Mouse (Mus musculus): ENCODE data around the gene Stambp. TPM values are rescaled to one million over a fixed set of nuclear protein-coding genes. Genes with fewer than 3 reads are reported as not detected.

Stambp gene
- polyA plus RNA-seq, 1 experiment = 24.6 TPM

GRCm38 (mm10) chr6:83496009-83496752 is 76.3 kb downstream of the Stambp start:
- TF ChIP-seq CTCF (IDR thresholded peaks at IDR 0.05; ENCODE audit: borderline replicate concordance, insufficient read depth, low read length) (no peak), POLR2A (IDR thresholded peaks at IDR 0.05; ENCODE audit: low read depth, low read length) (no peak)
- Histone ChIP-seq H3K27ac (ENCODE audit: insufficient read depth, low read length) (no peak overlapping the region), H3K4me1 (ENCODE audit: control insufficient read depth, insufficient read depth, low read length) (peaks cover 6% of the 10 kb centered on the region; the same call in 1 of the 2 replicates), H3K4me3 (ENCODE audit: insufficient read depth, low read length) (no peak overlapping the region)

Other genes with a start within 250 kb of the Stambp start
- gene Mthfd2, start 246.8 kb downstream of the Stambp start, polyA plus RNA-seq (2011; ENCODE audit: insufficient read length, low read depth, missing spikeins) = 123 and 138 TPM in 2 replicates
- 139 and 148 TPM in 2 replicates for gene Mob1a, start 246.7 kb downstream of the Stambp start, polyA plus RNA-seq (2011; ENCODE audit: insufficient read length, low read depth, missing spikeins)
- gene Bola3, start 223.6 kb downstream of the Stambp start, polyA plus RNA-seq (2011; ENCODE audit: insufficient read length, low read depth, missing spikeins) = 86.0 and 88.1 TPM in 2 replicates
- gene Tet3, start 113.6 kb downstream of the Stambp start, polyA plus RNA-seq (2011; ENCODE audit: insufficient read length, low read depth, missing spikeins) = 13.8 and 18.6 TPM in 2 replicates
- gene Dguok, start 65.8 kb downstream of the Stambp start, polyA plus RNA-seq (2011; ENCODE audit: insufficient read length, low read depth, missing spikeins) = 27.6 and 39.7 TPM in 2 replicates
- gene Actg2, start 36.5 kb downstream of the Stambp start, polyA plus RNA-seq (2011; ENCODE audit: insufficient read length, low read depth, missing spikeins) = 517 and 617 TPM in 2 replicates
- gene Clec4f, start 83.5 kb upstream of the Stambp start, polyA plus RNA-seq (2011; ENCODE audit: insufficient read length, low read depth, missing spikeins) = not detected in 2 replicates
- gene Cd207, start 105.1 kb upstream of the Stambp start, polyA plus RNA-seq (2011; ENCODE audit: insufficient read length, low read depth, missing spikeins) = not detected in 2 replicates
- 0.84 and 2.0 TPM in 2 replicates for gene Vax2, start 138.5 kb upstream of the Stambp start, polyA plus RNA-seq (2011; ENCODE audit: insufficient read length, low read depth, missing spikeins)
- gene Atp6v1b1, start 170.3 kb upstream of the Stambp start, polyA plus RNA-seq (2011; ENCODE audit: insufficient read length, low read depth, missing spikeins) = not detected in 2 replicates
- gene Ankrd53, start 189.9 kb upstream of the Stambp start, polyA plus RNA-seq (2011; ENCODE audit: insufficient read length, low read depth, missing spikeins) = not detected in 2 replicates
- 104 and 110 TPM in 2 replicates for gene Tex261, start 203.1 kb upstream of the Stambp start, polyA plus RNA-seq (2011; ENCODE audit: insufficient read length, low read depth, missing spikeins)
- 61.8 and 65.6 TPM in 2 replicates for gene Nagk, start 222.3 kb upstream of the Stambp start, polyA plus RNA-seq (2011; ENCODE audit: insufficient read length, low read depth, missing spikeins)

Data from embryonic fibroblast, embryonic 13.5 days (primary cell).